Mouse (Mus musculus) common myeloid progenitor, adult 5-6 weeks (primary cell): ENCODE data around the gene Rnpep. TPM values are rescaled to one million over a fixed set of nuclear protein-coding genes. Genes with fewer than 3 reads are reported as not detected.
"Not testable (repeated sequence)": the region's sequence is repeated elsewhere in the genome, so short reads cannot be mapped to it uniquely, and the experiment has no call there.

ENCODE experiments used
- ATAC-seq: replicated peaks from 2 replicates; pipeline ENCODE4 v1.8.0; 2016; ENCODE audit warnings: low read depth, mild to moderate bottlenecking, moderate TSS enrichment, inconsistent platforms; ENCODE audit not compliant: poor library complexity, severe bottlenecking
- total RNA-seq: library from RNA; stranded (forward); fragments of 200-1000, 187-1606 nt; gene quantifications from 2 replicates; pipeline ENCODE4 v1.2.3, GENCODE M21; 2017

The Rnpep gene
- total RNA-seq, 1 experiment from 2014 or later, result 51.4 TPM

DNA sequence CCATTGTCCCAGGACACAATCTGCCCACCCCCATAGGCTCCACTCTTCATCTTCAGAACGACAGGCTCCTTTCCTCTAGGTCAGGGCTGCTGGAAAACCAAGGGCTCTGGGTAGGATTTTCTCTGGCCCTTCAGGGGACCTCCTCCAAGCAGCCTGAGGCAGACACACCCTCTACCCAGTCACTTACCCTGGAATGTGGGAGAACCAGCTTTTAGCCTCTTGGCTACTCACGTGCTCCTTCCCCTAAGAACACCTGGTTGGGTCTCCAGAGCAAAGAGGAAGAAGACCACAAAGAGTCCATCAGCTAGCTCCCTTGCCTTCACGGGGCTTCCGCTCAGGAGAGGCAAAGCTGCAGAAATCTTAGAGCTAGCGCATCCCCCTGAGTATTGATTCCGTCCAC lies 23.0 kb downstream of the Rnpep start:
- no peak for ATAC-seq

DNA sequence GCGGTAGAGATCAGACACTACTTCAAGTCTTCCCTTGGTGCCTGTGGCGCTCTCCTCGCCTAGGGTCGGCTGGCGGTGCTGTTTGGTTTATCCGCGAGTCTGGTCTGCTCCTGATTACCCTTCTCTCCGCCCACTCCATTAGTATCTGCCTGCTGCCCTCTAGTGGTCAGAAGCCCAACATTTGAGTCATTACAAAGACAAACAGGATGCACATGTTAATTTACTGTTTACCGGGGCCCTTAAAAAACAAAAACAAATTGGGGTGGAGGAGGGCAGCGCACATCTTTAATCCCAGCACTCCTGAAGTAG lies 24.8 kb downstream of the Rnpep start:
- peak; percentile 97 for ATAC-seq

DNA sequence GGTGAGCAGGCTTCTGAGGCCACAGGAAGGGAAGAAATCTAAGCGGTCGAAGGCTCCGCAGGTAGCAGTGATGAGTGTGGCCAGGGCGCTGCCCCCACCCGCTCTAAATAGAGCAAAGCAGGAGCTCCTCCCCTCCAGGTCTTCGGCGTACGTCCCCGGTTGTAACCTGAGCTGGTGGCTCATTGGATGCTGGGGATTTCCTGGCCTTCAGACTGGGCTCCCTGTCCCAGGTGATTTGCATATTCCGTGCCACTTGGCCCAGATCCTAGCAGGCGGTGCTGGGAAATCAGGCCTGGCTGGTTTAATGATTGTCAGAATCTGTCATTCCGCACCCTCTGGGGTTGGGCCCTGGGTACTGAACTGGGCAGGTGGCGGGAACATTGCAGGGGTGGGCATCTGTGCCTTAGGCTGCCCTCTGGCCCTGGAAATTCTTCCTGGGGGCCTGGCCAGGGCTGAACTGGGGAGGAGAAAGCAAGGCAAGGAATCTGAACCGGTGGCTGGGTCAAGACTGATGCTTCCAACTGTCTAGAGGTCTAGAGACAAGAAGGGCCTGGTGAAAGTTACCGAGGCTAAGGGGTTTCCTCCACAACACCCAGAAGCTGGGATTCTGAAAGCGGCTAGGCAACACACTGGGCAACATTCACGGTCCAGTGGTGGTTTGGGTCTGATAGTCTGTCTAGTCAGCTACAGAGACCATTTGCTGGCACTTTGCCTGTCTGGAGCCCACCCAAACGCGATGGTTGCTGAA lies 25.3 kb downstream of the Rnpep start, which contains the start of gene Elf3:
Elf3 (minus strand) TSS at position 189 of the 748 bp plus-strand sequence.
- no peak for ATAC-seq

DNA sequence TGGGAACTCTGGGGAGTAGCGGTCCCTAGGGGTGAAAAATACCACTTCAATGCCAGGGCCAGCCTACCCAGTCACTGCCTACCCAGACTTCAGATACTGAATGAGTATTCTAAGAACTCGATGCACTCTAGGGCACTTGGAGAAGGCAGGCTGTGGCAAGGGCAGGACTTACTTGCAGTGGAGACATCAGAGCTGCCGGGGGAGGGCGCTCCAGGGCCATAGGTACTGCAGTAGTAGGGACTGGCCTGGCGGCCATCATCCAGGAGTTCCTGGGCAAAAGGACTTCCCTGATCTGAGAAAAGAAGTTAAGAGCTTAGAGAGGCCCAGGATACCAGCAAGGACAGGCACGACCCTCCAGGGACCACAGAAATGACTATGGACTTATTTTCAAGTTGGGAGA lies 27.6 kb downstream of the Rnpep start:
- ATAC-seq, result no peak

DNA sequence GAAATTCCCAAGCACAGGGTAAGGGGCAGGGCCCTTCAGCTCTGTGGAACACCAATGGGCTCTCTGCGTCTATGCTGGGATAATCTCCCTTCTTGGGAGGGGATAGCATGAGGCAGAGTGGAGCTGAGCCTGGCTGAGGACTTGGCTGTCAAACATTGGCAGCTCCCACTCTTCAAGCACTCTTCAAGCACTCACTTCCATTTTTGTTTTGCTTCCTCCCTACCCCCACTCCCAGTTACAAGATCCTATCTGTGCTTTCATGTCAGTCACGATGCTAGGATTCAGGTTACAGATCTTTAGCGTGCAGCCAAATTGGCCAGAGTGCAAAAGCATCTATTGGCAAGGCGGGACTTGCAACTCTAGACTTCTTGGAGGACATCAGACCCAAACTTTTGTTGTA lies 31.0 kb downstream of the Rnpep start:
- ATAC-seq, result no peak

DNA sequence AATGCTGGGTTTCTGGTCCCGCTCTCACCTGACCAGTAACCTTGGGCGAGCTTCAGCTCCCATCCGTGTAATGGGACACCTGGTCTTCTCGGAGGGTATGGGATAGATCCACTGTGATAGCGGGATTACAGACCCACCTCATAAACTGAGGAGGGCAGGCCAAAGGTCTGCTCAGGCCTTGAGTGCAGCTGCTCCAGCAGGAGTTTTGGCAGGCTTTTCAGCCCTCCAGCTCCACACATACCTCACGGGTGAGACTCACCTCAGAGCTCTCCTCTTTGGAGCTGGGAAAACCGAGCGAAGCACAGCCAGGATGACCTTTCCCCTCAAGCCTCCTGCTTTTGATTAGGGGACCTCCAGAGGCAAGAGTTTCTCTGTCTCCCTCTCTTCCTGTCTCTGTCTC lies 32.5 kb downstream of the Rnpep start:
- ATAC-seq, result no peak

DNA sequence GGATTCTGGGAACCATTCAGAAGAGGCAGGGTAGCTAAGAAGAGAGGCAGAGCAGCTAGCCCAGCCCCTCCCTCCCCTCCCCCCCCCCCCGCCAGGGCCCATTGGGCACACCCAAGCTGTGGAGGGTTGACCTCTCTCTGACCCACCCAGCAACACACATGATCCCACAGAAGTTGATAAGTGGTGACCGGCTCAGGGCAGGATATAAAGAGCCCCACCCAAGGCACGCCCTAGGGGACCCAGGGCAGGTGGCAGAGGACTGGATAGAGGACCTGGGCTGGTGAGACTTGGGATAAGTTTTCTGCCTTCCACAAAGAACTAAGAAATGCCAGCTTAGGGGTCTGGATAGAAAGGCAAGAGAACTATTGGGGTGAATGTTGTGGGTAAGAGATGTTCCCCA lies 33.2 kb downstream of the Rnpep start:
- peak; percentile 55; the same call in 1 of the 2 replicates for ATAC-seq

DNA sequence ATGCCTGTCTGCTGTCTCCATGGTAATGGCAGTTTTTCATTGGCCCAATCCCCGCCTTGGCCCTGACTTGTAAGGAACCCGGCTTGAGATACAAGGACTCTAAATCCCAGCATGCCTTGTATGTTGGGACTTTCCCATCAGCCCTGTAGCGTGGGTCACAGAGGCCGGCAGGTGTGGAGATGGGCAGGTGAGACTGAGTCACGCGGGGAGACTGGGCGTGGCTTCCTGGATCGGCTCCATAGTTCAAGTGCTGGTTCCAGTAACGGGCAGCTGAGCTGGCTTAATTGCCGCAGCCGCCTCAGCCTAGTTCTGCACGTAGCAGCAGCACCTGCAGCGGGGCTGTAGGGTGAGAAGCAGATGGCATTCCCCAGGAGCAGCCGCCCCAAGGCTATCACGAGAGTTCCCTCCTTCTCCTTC lies 35.4 kb downstream of the Rnpep start:
- ATAC-seq, result no peak

DNA sequence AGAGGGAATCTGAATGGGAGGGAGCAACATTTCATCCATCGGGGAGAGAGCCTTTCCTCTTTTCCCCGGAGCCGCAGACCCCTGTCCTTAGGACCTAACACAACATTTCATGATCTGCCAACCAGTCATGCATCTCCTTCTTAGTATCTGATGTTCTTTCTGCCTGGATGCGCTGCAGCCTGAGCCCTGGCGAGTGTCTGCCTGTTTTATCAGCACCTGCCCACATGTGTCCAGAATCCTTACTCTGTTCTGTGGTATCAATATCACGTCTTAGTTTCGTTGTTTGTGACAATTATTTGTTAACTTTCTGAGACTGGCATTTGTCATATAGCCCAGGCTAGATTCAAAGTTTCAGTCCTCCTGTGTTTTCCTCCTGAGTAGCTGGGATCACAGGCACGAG lies 39.9 kb downstream of the Rnpep start:
- ATAC-seq, result no peak

DNA sequence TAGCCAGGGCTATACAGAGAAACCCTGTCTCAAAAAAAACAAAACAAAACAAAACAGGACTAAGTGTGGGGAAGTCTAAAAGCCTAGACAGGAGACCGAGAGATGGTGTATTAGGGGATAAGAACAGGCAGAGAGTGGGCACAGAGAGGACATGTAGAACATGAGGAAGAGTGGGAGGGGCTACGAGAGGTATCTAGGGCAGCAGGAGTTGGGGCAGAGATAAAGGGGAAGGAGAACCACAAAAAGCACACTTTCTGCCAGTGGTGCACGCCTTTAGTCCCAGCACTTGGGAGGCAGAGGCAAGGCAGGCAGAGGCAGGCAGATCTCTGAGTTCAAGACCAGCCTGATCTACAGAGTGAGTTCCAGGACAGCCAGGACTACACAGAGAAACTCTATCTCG lies 43.7 kb downstream of the Rnpep start:
- ATAC-seq, result not testable (repeated sequence)

DNA sequence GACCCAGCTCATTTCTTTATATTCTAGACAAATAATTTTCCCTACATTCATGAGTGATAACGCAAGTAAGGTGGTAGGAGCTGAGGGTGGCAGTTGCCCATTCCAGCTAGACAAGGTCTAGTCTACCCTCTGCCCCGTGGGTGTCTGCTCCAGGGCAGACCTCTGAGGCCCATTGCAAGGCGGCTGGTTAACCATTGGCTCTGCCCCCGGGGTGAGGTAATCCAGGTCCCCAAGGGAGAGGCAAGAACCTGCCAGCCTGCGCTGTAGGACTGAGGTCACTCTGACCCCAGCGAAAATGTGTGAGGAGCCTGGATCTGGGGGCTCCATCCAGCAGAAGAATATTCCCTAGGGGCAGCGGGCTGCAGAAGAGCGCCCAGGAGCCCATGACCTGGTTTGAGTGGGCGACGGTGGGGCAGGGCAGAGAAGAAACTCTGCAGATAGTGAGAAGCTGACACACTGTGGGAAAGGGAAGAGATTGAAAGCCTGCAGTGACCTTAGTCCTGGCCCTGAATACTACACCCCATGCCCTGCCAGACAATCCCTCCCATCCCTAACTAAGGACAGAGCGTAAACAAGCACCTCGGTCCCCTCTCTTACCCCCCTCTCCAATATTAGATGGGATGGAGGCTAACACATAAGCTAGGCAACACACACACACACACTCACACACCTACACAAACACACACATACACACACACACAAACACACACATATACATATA lies 46.6 kb downstream of the Rnpep start:
- ATAC-seq, result no peak

DNA sequence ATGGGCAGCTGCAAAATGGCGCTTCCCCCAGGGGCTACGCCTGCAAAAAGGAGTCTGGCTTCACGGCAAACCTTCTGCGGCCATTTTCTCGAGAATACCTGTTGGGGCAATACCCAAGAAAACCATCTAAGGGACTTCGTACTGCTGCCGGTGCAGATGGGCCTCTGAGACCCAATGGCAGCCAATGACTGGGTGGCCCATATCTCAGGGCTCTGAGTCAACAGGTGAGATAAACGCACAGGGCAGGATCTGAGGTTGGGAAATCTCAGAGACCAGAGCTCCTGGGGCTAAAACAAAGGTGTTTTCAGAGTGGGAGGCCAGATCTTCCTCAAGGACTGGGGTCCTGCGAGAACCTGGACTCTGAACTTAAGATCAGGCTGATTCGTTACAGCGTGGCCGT lies 49.1 kb downstream of the Rnpep start:
- no peak for ATAC-seq

DNA sequence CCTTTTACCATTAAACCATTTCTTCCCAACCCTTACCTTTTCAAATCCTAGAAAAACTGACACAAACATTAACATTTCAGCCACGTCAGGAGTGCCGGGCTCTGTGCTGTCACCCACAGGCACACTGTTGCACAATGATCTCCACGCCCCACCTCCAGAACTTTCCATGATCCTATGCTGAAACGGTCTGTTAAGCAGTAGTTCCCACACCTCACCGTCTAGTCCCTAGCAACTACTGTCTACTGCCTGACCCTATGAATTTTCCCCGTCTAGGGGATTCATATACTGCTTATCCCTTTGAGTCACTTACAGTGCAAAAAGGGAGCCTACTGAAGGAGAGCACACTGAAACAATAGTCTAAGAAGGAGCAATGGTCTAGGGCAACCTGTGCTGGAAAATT lies 49.9 kb downstream of the Rnpep start:
- no peak for ATAC-seq

DNA sequence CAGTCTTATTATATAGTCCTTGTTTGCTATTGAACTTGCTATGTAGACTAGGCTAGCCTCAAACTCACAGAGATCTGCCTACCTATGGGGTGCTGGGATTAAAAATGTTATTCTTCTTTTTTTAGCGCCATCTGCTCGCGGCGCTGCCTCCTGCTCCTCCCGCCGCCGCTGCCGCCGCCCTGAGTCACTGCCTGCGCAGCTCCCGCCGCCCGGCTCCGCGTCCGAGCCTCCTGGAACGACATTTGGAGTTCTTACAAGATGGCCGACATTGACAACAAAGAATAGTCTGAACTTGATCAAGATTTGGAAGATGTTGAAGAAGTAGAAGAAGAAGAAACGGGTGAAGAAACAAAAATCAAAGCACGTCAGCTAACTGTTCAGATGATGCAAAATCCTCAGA lies 52.0 kb downstream of the Rnpep start:
- ATAC-seq, result not testable (repeated sequence)

DNA sequence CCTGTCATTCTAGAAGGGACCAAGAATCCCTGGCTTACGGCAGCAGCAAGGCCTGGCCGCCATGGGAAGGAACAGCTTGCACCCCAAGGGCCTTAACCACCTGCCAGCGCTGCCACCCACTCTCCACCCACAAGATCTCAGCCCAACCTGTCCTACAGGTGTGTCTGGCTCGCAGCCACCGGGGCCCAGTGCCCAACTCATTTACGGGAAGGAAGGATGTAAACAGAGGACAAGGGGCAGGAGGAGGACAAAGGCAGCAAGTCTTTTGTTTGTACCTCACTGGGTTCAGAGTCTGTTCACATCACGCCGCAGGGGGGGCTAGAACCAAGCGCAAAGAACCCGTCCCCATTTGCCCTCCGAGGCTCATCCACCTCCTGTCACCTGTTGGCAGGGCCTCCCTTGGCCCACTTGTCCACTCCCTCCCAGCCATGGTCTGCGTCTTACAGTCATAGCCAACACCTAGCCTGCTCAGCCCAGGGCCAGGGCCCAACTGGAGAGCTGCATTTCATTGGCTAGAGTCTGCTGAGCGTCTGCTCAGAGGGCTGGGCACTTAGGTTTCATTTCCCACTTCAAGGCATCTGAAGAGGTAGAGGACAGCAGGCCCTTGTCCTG lies 56.4 kb downstream of the Rnpep start:
- no peak for ATAC-seq

DNA sequence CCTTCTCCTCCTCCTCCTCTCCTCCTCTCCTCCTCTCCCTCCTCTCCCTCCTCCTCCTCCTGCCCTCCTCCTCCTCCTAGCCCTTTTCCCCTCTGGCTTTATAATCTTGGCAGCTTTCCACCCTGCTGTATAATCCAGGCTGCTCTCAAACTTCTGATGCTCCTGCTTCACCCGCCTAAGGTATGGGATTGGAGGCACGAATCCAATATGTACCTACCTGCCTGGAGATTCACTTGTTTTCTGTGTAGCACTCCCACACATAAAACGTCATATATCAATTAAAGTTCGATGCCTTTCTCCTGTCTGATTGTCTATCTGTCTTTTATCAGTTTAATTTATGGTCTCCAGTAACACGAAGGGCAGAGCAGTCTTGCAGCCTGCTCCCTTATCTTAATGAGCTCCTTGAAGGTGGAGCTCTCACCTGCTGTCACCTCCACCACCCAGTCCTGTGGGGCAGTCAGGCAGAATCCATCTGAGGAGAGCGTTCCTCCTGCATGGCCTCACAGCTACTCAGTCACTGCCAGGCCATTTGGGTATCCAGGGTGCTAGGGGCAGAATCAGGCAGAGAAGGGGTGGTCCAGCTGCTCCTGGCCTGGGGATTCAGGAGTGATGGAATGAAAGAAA lies 58.8 kb downstream of the Rnpep start:
- no peak for ATAC-seq

DNA sequence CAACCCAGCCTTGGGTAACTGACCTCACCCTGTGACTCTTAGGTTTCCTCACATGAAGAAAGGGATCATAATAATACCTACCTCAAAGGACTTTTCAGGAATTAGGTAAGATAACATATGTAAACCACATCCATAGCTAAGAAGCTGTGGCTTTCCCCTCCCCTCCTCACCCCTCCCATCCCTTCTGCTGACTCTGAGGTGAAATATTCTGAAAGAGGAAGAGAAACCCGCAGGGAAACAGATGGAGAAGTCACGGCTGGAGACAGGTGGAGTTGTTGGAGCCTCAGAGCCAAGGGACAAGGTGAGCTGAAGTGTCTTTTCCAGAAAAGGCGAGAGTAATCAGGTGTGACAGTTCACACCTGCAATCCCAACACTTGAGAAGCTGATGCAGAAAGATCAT lies 59.7 kb downstream of the Rnpep start:
- ATAC-seq, result peak; percentile 86

DNA sequence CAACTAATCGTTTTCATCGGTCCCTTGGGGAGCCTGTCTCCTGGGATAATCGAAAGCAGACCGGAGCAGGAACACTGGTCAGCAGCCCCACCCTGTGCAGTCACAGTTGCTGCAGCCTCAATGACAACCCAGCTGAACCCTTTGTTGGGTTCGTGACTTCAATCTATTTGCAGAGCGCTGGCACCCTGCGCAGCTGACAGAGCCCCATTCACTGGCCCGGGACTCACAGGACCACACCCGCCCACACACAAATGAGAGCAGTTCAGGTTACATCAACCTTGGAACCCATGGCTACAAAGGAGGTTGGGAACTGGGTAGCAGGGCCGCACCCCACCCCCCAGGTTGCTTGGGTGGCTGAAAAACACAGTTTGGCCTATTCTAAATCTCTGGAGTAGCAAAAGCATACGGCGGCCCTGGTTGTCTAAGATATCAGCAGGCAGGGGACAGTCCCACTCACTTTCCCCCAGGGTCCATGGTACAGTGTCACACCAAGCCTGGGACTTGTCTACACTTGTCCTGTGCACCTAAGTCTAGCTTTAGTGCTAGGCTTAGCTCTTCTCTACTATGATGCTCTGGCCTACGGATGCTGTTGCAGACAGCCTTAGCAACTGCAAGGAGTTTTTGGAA lies 66.2 kb downstream of the Rnpep start:
- ATAC-seq, result no peak

DNA sequence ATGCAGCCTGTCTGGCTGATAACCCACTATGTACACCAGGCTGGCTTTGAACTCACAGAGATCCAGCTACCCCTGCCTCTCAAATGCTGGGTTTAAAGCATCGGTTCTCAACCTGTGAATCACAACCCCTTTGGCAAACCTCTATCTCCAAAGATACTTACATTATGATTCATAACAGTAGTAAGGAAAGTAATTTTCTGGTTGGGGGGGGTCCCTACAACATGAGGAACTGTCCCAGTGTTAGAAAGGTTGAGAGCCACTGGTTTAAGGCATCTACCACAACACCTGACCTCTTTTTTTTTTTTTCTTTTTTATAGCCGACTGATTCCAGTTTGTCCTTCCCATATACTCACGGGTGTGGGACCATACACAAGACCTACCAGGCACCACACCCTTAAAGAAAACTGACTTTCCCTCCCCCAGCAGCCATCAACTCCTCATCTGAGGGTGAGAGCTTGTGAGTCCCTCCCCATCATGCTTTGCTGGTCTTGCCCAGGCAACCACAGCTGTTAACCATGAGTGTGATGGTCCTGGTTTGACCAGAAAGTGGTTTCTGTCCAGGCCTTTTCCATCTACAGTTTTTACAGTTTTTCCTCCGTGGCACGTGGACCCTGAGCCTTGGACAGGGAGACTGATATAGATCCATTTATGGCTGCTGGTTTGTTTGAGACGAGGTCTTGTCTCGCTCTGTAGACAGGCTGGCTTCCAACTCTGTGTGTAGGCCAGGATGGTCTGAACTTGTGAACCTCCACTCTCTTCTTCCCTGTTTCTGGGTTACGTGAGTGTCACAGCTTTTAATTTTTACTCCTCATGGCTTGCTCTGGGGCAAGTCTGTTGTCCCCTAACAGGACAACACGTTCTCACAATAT lies 69.9 kb downstream of the Rnpep start:
- ATAC-seq, result no peak
